Mouse (Mus musculus) inflammation-experienced regulatory T-cells, adult 16 weeks (primary cell): ENCODE data around the gene Slc22a13. TPM values are rescaled to one million over a fixed set of nuclear protein-coding genes. Genes with fewer than 3 reads are reported as not detected.

Experiments
- polyA plus RNA-seq: library from polyadenylated mRNA; unstranded; fragments of 100-300 nt; shearing (Covaris generic); gene quantifications from one replicate; pipeline ENCODE4 v1.2.1, GENCODE M21; 2017

The Slc22a13 gene
- not detected for polyA plus RNA-seq

GRCm38 (mm10) chr9:119208998-119209397 is at the start of gene Slc22a13:
Gene Slc22a13, minus strand, starts transcription at chr9:119209098.

DNA sequence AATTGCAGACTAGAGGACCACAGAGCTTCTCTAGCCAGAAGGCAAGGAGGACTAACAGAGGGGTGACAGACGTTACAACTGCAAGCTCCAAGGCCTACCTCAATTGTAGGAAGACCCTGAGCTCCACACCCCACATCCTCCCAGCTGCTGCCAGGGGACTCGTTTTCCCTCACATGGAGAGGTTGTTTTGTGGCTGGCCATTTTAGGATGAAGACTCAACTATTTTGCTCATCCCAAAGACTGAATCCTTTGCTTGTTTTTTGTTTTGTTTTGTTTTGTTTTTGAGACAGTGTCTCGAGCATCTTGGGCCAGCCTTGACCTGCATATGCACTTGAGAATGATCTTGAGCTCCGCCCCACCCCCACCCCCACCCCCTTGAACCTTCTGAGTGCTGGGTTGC is 50.0 kb downstream of the Slc22a13 start, which contains the start of gene Gm47289:
Gm47289 (plus strand) TSS at position 301 of the 400 bp plus-strand sequence.

GRCm38 (mm10) chr9:119156278-119157201 is 52.4 kb downstream of the Slc22a13 start, which contains the start of gene Acaa1b:
Gene Acaa1b, minus strand, starts transcription at chr9:119157093.

Other genes with a start within 250 kb of the Slc22a13 start
- 33.2 TPM for gene Vill, start 156.3 kb downstream of the Slc22a13 start, polyA plus RNA-seq
- 5.3 TPM for gene Plcd1, start 115.6 kb downstream of the Slc22a13 start, polyA plus RNA-seq
- 0.76 TPM for gene Dlec1, start 106.6 kb downstream of the Slc22a13 start, polyA plus RNA-seq
- gene Acaa1b, start 52.0 kb downstream of the Slc22a13 start, polyA plus RNA-seq, result not detected
- not detected for gene Gm47289, start 49.9 kb downstream of the Slc22a13 start, polyA plus RNA-seq
- gene Oxsr1, start 113.3 kb upstream of the Slc22a13 start, polyA plus RNA-seq, result 5.5 TPM
- 72.2 TPM for gene Acaa1a, start 130.6 kb upstream of the Slc22a13 start, polyA plus RNA-seq
- gene Myd88, start 132.3 kb upstream of the Slc22a13 start, polyA plus RNA-seq, result 103 TPM
- gene Xylb, start 148.3 kb upstream of the Slc22a13 start, polyA plus RNA-seq, result 0.62 TPM
- not detected for gene Slc22a14, start 156.5 kb upstream of the Slc22a13 start, polyA plus RNA-seq
- gene Acvr2b, start 193.0 kb upstream of the Slc22a13 start, polyA plus RNA-seq, result not detected
- 19.3 TPM for gene Exog, start 235.8 kb upstream of the Slc22a13 start, polyA plus RNA-seq